Mouse (Mus musculus): ENCODE measurements at regions not wholly inside any gene's neighbourhood (a gene's known extent, or its start where the extent isn't known, plus 50 kb on each side); places are given as distances from the start of the nearest gene placed in this dataset.
"Not testable (repeated sequence)": the region's sequence is repeated elsewhere in the genome, so short reads cannot be mapped to it uniquely, and the experiment has no call there.

DNA sequence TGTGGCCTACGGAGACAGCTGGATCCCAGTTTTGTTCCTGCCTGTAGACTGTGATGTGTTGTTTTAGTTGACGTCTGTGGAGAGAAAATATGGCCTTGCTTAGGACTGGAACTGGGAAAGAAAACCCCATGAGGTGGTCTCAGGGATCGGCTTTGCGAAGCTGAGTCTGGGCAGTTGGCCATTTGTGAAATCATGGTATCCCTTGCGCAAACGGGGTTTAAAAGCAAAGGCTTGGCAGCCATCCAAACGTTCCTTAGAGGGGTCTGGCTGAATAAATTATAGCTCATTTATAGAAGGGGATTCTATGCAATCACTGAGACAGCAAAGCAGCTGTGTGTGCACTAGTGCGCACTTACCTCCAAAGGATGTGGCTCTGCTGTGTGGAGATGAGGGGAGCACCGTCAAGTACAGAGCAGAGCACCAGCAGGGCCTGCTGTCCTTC lies 150.5 kb downstream of the Tcp10c start:
- not testable (repeated sequence) for ATAC-seq (ENCODE audit: insufficient read depth); H3K9ac ChIP-seq (replicated peaks); H3K4me2 ChIP-seq (ENCODE audit: low read depth); H3K9me3 ChIP-seq (ENCODE audit: control insufficient read depth, low read length); H3K4me1 ChIP-seq (replicated peaks; ENCODE audit: control insufficient read depth in 2 of 2, insufficient read depth in 2 of 2, low read length in 1 of 2); H3K27ac ChIP-seq; H3K27me3 ChIP-seq (ENCODE audit: control insufficient read depth, insufficient read depth, low read length); H3K36me3 ChIP-seq (replicated peaks; ENCODE audit: control insufficient read depth, insufficient read depth, low read depth); DNase-seq (ENCODE audit: low read depth in 3 of 3, low spot score in 3 of 3); H3K4me3 ChIP-seq (ENCODE audit: insufficient read depth in 1 of 2, low read depth in 2 of 2, low read length in 2 of 2)
- 68% methylated on average over 8 of the region's 9 CpGs for WGBS (ENCODE audit: insufficient replicate concordance)

DNA sequence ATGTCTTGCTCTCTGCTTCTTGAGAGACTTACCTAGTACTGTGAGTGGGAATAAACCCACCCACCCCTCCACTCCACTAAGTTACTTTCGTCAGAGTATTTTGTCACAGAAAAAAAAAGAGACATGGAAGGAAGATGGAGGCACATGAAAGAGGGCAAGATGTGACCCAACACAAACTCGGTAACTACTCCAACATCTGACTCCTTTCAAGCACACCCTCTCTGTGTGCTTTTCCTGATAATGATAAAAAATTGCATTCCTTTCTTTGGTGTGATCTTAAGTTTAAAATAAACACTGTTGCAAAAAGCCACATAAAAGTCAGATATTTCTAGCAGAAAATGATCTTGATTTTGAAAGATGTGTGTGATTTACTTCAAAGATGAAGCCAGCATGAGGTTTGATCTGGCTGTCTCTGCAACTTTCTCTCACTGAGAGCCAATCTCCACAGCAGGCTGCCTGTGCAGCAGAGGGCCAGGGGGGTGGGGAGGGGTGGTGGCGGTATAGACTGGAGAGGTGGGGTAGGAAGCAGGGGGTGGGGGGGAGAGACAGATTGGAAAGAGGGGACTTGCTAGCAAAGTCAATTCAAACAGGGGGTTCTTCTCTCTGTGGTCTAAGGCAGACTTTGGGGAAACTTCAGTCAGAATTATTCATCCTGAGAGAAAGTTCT lies 153.2 kb downstream of the Tcp10c start:
- not testable (repeated sequence) for H3K9ac ChIP-seq (replicated peaks); H3K4me1 ChIP-seq (replicated peaks; ENCODE audit: control insufficient read depth in 2 of 2, insufficient read depth in 2 of 2, low read length in 1 of 2); H3K27me3 ChIP-seq (ENCODE audit: control insufficient read depth, insufficient read depth, low read length); H3K9me3 ChIP-seq (ENCODE audit: control insufficient read depth, low read length); DNase-seq (ENCODE audit: low read depth in 3 of 3, low spot score in 3 of 3); H3K4me3 ChIP-seq (ENCODE audit: insufficient read depth in 1 of 2, low read depth in 2 of 2, low read length in 2 of 2); H3K27ac ChIP-seq; H3K36me3 ChIP-seq (replicated peaks; ENCODE audit: control insufficient read depth, insufficient read depth, low read depth); ATAC-seq (ENCODE audit: insufficient read depth); H3K4me2 ChIP-seq (ENCODE audit: low read depth)
- 49% methylated on average over 2 of the region's 3 CpGs for WGBS (ENCODE audit: insufficient replicate concordance)

DNA sequence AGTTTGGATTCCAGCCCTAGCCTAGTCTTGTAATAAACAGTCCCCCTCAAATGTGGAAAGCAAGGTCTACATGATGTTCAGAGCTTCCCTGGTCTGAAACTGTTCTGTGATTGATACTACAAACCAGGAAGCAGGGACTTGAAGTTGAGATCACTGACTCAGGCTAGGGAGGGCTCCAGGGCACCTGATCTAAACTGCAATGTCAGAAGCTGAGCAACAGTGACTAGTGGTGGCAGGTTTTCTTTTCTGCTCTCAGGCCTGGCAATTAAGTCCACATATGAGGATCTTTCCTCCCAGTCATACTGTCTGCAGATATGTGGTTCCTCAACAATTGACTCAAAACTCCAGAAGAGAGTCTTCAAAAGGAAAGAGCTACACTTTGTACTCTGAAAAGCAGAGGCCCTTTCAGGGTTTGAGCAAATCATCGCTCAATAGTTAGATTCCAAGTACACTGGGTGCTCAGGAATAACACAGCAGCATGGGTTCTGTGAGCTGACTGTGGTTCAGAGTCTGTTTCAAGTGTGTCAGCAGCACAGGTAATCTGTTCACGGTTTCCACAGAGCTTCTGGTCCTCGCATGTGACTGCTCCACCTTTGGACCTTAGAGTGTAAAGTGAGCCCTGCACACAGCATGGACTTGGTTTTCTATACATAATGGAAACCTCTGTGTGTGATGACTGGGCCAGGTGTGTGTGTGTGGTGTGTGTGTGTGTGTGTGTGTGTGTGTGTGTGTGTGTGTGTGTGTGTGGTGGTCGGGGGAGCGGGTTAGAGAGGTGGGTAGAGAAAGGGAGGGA lies 165.2 kb downstream of the Tcp10c start:
- H3K27ac ChIP-seq; H3K9me3 ChIP-seq (ENCODE audit: control insufficient read depth, low read length); H3K9ac ChIP-seq (replicated peaks); H3K27me3 ChIP-seq (ENCODE audit: control insufficient read depth, insufficient read depth, low read length); ATAC-seq (ENCODE audit: insufficient read depth); H3K36me3 ChIP-seq (replicated peaks; ENCODE audit: control insufficient read depth, insufficient read depth, low read depth); H3K4me2 ChIP-seq (ENCODE audit: low read depth); DNase-seq (ENCODE audit: low read depth in 3 of 3, low spot score in 3 of 3); H3K4me3 ChIP-seq (ENCODE audit: insufficient read depth in 1 of 2, low read depth in 2 of 2, low read length in 2 of 2); H3K4me1 ChIP-seq (replicated peaks; ENCODE audit: control insufficient read depth in 2 of 2, insufficient read depth in 2 of 2, low read length in 1 of 2): not testable (repeated sequence)
- 65% methylated on average over 3 of the region's 5 CpGs for WGBS (ENCODE audit: insufficient replicate concordance)

GRCm38 (mm10) chr17:13532579-13532978 lies 178.2 kb downstream of the Tcp10c start:
- not testable (repeated sequence) for H3K9ac ChIP-seq (replicated peaks); H3K27me3 ChIP-seq (ENCODE audit: control insufficient read depth, insufficient read depth, low read length); DNase-seq (ENCODE audit: low read depth in 3 of 3, low spot score in 3 of 3); H3K4me1 ChIP-seq (replicated peaks; ENCODE audit: control insufficient read depth in 2 of 2, insufficient read depth in 2 of 2, low read length in 1 of 2); H3K9me3 ChIP-seq (ENCODE audit: control insufficient read depth, low read length); H3K4me3 ChIP-seq (ENCODE audit: insufficient read depth in 1 of 2, low read depth in 2 of 2, low read length in 2 of 2); H3K4me2 ChIP-seq (ENCODE audit: low read depth); H3K27ac ChIP-seq; H3K36me3 ChIP-seq (replicated peaks; ENCODE audit: control insufficient read depth, insufficient read depth, low read depth); ATAC-seq (ENCODE audit: insufficient read depth)
- WGBS (ENCODE audit: insufficient replicate concordance): 48% methylated on average over 5 of the region's 5 CpGs

- no peak for TF ChIP-seq EP300 (IDR thresholded peaks at IDR 0.05; ENCODE audit: low read depth)
- no peak for TF ChIP-seq CTCF (IDR thresholded peaks at IDR 0.05; ENCODE audit: low read depth)
- H3K36me3 ChIP-seq (replicated peaks; ENCODE audit: control insufficient read depth, insufficient read depth, low read depth): no peaks in the 10 kb centered on the region
- no peaks in the 10 kb centered on the region for H3K4me1 ChIP-seq (replicated peaks; ENCODE audit: control insufficient read depth in 2 of 2, insufficient read depth in 2 of 2, low read length in 1 of 2)
- WGBS (ENCODE audit: insufficient replicate concordance): 58% methylated on average over 7 of the region's 7 CpGs
- no peak overlapping the region for H3K9ac ChIP-seq (replicated peaks)
- H3K27ac ChIP-seq: no peak overlapping the region
- H3K27me3 ChIP-seq (ENCODE audit: control insufficient read depth, insufficient read depth, low read length): no peaks in the 10 kb centered on the region
- peaks cover 26% of the 10 kb centered on the region for H3K9me3 ChIP-seq (ENCODE audit: control insufficient read depth, low read length)
- DNase-seq (ENCODE audit: low read depth in 3 of 3, low spot score in 3 of 3) (no peak), ATAC-seq (ENCODE audit: insufficient read depth) (no peak)
- no peak overlapping the region for H3K4me3 ChIP-seq (ENCODE audit: insufficient read depth in 1 of 2, low read depth in 2 of 2, low read length in 2 of 2)
- H3K4me2 ChIP-seq (ENCODE audit: low read depth): no peak overlapping the region
These were observed 186.3 kb downstream of the Tcp10c start for GRCm38 (mm10) chr17:13540446-13541241.

Data from liver, embryonic 14.5 days (tissue).